Mouse (Mus musculus) hindbrain, embryonic 12.5 days (tissue): ENCODE measurements around the gene Itpr1. TPM values are rescaled to one million over a fixed set of nuclear protein-coding genes. Genes with fewer than 3 reads are reported as not detected.

ENCODE experiments used
- ATAC-seq: fragments of 200-750 bp; cut with Nextera tagmentation; 2 replicates; pipeline ENCODE4 v1.8.0; 2017; ENCODE audit warnings: moderate TSS enrichment; ENCODE audit not compliant: low FRiP score
- H3K27ac ChIP-seq: fragments of 300-500 bp; sonication (generic); 2 replicates; pipeline ENCODE4 v1.5.1; 2016; ENCODE audit warnings: mild to moderate bottlenecking
- H3K27me3 ChIP-seq: fragments of 300-500 bp; sonication (generic); 2 replicates; pipeline ENCODE4 v1.6.1; 2016; ENCODE audit warnings: mild to moderate bottlenecking
- H3K36me3 ChIP-seq: fragments of 300-500 bp; sonication (generic); 2 replicates; pipeline ENCODE4 v1.6.1; 2016; ENCODE audit warnings: mild to moderate bottlenecking
- H3K4me1 ChIP-seq: fragments of 300-500 bp; sonication (generic); 2 replicates; pipeline ENCODE4 v1.6.1; 2016
- H3K4me2 ChIP-seq: fragments of 300-500 bp; sonication (generic); replicated peaks from 2 replicates; pipeline ENCODE4 v1.6.1; 2016; ENCODE audit warnings: mild to moderate bottlenecking
- H3K4me3 ChIP-seq: fragments of 300-500 bp; sonication (generic); 2 replicates; pipeline ENCODE4 v1.5.1; 2016; ENCODE audit warnings: mild to moderate bottlenecking
- H3K9ac ChIP-seq: fragments of 300-500 bp; sonication (generic); 2 replicates; pipeline ENCODE4 v1.6.1; 2016; ENCODE audit warnings: mild to moderate bottlenecking, moderate library complexity
- H3K9me3 ChIP-seq: fragments of 300-500 bp; sonication (generic); replicated peaks from 2 replicates; pipeline ENCODE4 v1.6.1; 2016; ENCODE audit warnings: mild to moderate bottlenecking
- WGBS: fragments of 180-500 bp; shearing (Covaris S2); methylation state at CpG from one replicate; pipeline ENCODE4 v1.1.7; 2016; 5-methylcytosine and 5-hydroxymethylcytosine counted together
- polyA plus RNA-seq: library from polyadenylated mRNA; unstranded; fragments of >200 nt; fragmentation: Nextera tagmentation; extraction: Ambion mirVana; gene quantifications from 2 replicates; pipeline ENCODE4 v1.2.1, GENCODE M21; 2016

Gene Itpr1
- polyA plus RNA-seq, 1 experiment from 2014 or later = 8.2 TPM

DNA sequence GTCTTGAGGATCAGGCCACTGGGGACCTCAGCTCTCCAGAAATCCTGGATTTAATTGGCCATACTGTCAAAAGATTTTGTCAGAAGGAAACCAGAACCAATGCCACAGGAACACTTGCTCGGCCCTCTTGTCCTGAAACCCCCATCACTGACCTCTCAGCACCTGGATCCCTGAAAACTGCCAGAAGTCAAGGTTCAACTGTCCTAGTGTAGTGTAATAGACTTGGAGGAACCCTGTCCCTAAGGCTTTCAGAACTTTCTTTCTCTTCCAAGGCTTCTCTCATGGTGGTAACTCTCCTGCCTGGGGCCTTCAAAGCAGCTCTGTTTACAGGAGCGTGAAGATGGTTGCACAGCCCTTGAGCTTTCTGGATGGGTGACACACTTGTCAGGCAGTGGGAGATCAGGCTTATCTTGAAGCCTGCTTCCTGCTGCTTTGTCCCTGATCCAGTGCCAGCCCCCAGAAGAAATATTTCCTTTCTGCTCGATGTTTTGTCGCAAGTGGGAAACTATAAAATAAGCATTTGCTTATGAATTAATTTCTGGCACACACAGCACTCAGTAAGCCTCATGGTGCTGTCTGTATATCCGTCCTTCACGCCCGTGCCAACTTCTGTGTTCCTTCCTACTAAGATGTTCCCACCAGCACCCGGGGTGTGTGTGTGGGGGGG lies 234.4 kb downstream of the Itpr1 start:
- H3K36me3 ChIP-seq = no peaks in the 10 kb centered on the region
- H3K27me3 ChIP-seq = no peaks in the 10 kb centered on the region
- H3K9me3 ChIP-seq = no peaks in the 10 kb centered on the region
- 77% methylated on average over 8 of the region's 8 CpGs for WGBS
- H3K9ac ChIP-seq = no peak overlapping the region
- ATAC-seq = no peak
- H3K4me1 ChIP-seq = no peaks in the 10 kb centered on the region
- no peak overlapping the region for H3K4me3 ChIP-seq
- no peak overlapping the region for H3K4me2 ChIP-seq
- no peak overlapping the region for H3K27ac ChIP-seq

DNA sequence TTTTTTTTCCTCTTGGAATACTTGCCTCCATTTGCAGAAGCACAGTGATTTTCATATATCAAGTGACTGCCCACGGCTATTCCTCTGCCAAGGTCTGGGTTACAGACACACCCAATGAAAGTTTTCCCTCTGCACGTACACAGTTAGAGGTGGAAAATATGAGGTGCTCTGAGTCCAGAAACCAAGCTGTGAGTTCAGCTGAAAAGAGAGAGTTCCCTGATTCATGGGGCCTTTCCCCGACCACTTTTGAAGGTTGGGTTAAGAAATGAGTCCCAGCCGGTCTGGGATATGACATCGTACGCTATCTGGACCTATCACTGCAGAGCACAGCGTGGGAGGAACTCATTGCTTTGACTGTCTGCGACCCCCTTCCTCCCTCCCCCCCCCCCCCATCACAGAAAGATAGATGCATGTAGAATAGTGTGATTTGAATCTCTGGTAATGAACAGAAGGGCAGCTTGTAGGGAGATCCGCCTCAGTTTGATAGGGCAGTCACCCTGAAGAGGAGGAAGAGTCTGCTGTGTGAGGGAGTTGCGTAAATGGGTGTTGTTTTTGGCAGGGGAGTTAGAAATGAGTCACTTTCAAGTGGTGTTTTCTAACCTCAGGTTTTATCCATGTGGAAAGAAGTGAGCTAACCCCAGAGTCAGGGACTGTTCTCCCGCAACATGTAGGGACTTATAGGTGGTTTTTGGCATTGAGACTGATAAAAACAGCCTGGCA lies 235.3 kb downstream of the Itpr1 start:
- Histone ChIP-seq H3K9me3 (no peaks in the 10 kb centered on the region), H3K9ac (no peak overlapping the region), H3K36me3 (no peaks in the 10 kb centered on the region), H3K4me2 (no peak overlapping the region), H3K27me3 (no peaks in the 10 kb centered on the region), H3K4me3 (no peak overlapping the region), H3K27ac (no peak overlapping the region), H3K4me1 (no peaks in the 10 kb centered on the region)
- no peak; the same call in 1 of the 2 replicates for ATAC-seq
- WGBS = 77% methylated on average over 11 of the region's 11 CpGs

DNA sequence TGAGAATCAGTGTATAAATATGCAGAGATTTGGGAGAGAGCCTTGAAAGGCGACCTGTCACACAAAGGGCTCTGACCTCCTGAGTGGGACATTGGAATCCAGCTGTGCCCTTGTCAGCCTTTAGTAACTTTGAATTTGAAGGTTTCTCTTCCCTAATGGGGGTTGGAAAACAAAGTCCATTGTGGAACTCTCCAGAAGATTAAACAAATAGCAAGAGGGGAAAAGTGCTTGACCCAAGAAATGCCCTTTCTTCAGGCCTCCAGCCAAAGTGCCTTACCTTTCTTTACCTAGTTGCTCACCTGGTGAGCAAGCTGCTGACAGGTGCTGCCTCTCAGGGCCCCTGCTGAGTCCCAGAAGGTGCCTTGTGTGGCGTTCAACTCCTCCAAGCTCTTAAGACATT lies 236.0 kb downstream of the Itpr1 start:
- no peak for ATAC-seq
- H3K4me2 ChIP-seq = no peak overlapping the region
- H3K9ac ChIP-seq = no peak overlapping the region
- 36% methylated on average over 2 of the region's 2 CpGs for WGBS
- H3K4me1 ChIP-seq = peaks cover 2% of the 10 kb centered on the region; the same call in 1 of the 2 replicates
- H3K9me3 ChIP-seq = no peaks in the 10 kb centered on the region
- no peaks in the 10 kb centered on the region for H3K27me3 ChIP-seq
- no peak overlapping the region for H3K4me3 ChIP-seq
- H3K36me3 ChIP-seq = no peaks in the 10 kb centered on the region
- no peak overlapping the region for H3K27ac ChIP-seq

DNA sequence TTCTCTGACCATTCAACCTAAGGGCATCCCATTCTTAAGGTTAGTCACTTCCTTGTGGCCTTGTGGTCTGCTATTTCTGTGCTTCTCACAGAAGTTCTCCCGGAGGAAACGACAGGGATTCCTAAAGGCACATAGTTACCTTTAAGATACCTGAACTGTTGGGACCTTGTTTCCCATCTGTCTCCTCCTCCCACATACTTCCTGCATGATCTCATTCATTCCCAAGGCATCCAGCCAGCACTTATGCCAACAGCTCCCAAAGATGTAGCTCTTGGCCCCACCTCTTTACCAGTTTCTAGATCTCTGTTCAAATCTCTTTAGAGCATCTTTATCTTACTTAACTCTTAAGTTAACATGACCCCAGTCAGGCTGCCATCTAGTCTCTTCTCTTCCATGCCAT lies 238.6 kb downstream of the Itpr1 start:
- 93% methylated on average over 2 of the region's 2 CpGs for WGBS
- Histone ChIP-seq H3K9ac (no peak overlapping the region), H3K27ac (no peak overlapping the region), H3K4me2 (no peak overlapping the region), H3K36me3 (no peaks in the 10 kb centered on the region), H3K4me1 (peaks cover 17% of the 10 kb centered on the region), H3K9me3 (no peaks in the 10 kb centered on the region), H3K27me3 (peaks cover 5% of the 10 kb centered on the region; the same call in 1 of the 2 replicates), H3K4me3 (no peak overlapping the region)
- ATAC-seq = no peak

DNA sequence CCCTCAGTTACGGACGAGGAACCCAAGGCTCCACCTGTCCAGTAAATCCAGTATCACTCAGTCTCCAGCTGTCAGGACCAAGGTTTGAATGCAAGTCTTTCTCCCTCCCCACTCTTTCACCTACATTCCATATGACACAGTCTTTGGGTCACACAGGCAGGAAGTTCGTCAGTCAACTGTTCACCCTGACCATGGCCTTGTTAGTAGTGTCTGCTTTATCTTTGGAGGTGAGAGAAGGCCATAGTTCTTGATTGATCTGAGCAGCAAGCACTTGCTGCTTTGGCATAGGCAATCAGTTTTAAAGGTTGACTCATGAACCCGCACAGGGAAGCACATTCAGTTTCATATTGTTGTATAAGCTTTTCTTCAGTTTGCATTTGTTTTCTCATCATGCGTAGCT lies 240.7 kb downstream of the Itpr1 start:
- Histone ChIP-seq H3K9ac (no peak overlapping the region), H3K4me1 (peaks cover 24% of the 10 kb centered on the region), H3K4me3 (no peak overlapping the region), H3K27me3 (peaks cover 5% of the 10 kb centered on the region; the same call in 1 of the 2 replicates), H3K36me3 (no peaks in the 10 kb centered on the region), H3K27ac (no peak overlapping the region), H3K9me3 (no peaks in the 10 kb centered on the region), H3K4me2 (no peak overlapping the region)
- WGBS = 82% methylated on average over 5 of the region's 5 CpGs
- ATAC-seq = no peak

DNA sequence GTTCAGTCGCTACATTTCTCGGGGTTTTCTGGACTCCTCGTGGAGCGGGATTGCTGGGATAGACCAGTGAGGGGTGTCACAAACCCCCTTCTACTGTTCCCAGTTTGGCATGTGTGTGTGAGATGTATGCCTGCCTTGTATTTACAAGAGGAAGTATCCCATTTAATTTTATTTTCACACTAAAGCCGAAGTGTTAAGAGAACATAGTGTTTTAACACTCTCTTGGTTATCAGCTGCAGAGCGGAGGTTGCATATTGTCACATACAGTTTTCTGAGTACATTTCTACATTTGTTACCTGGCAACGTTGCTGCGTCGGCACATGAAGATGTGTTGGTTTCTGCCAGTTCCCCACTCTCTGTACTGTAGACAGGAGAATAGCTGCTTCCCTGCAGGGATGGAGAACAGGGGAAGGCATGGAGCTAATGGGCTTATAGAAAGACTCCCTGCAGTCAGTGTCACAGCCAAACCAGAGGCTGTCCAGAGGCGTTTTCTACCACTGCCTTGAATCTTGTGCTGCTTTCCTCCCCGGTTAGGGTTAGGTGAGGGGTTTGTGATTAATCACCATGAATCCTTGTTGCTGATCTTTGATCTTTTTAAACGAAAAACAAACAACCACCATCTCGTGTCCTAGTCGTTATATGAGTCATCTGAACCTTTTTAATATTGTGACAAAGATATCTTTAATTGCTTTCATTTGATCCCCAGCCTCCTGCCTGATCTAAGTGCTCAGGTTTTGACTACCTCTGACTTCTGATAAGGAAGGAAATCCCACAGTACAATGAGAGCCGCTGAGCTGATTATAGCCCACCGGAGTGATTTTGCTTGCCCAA lies 241.4 kb downstream of the Itpr1 start:
- Histone ChIP-seq H3K27ac (no peak overlapping the region), H3K4me3 (no peak overlapping the region), H3K9me3 (no peaks in the 10 kb centered on the region), H3K27me3 (peaks cover 5% of the 10 kb centered on the region; the same call in 1 of the 2 replicates), H3K36me3 (no peaks in the 10 kb centered on the region), H3K4me2 (no peak overlapping the region), H3K9ac (no peak overlapping the region), H3K4me1 (peaks cover 24% of the 10 kb centered on the region)
- 72% methylated on average over 16 of the region's 16 CpGs for WGBS
- no peak for ATAC-seq

DNA sequence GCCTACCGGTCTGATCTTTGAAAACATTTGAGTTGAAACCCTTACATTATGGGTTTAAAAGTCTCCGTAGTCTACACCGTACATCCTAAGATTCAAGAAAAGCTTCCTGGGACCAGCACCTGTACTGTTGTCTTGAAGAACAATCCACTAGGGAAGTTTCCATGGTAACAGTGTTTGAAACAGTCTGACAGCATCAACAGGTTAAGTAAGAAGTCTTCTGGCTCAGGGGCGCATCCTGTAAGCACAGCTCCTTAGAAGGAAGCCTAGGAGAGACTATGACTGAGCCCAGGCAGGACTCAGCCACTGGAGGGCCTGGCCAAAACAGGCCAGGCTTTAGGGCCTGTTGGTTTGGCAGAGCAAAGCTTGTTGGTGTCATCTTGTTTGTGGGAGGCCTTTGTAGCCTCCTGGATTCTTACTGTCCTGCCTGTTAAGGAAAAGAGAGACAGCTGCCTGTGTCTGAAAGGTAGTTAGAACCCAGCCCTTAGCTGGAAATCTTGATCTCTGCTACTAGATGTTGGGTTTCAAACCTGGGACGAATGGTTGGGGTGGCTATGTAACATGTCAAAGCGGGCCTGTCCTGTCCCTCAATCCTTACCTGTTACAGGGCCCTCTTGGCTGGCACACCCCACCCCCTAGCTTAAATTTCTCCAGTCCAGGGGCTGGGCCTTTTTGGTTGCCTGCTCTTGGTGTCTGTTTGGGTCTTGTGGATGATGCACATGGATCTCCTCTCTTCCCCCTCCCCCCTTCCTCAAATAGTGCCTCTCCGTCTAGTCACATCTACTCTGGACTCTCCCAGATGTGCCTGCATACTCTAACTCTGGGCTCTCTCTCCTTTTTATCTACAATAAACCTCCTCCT lies 242.3 kb downstream of the Itpr1 start:
- Histone ChIP-seq H3K9ac (no peak overlapping the region), H3K36me3 (no peaks in the 10 kb centered on the region), H3K9me3 (no peaks in the 10 kb centered on the region), H3K4me3 (no peak overlapping the region), H3K27me3 (peaks cover 5% of the 10 kb centered on the region; the same call in 1 of the 2 replicates), H3K4me2 (no peak overlapping the region), H3K4me1 (peaks cover 24% of the 10 kb centered on the region), H3K27ac (no peak overlapping the region; the same call in 1 of the 2 replicates)
- ATAC-seq = no peak
- WGBS = 86% methylated on average over 7 of the region's 7 CpGs

DNA sequence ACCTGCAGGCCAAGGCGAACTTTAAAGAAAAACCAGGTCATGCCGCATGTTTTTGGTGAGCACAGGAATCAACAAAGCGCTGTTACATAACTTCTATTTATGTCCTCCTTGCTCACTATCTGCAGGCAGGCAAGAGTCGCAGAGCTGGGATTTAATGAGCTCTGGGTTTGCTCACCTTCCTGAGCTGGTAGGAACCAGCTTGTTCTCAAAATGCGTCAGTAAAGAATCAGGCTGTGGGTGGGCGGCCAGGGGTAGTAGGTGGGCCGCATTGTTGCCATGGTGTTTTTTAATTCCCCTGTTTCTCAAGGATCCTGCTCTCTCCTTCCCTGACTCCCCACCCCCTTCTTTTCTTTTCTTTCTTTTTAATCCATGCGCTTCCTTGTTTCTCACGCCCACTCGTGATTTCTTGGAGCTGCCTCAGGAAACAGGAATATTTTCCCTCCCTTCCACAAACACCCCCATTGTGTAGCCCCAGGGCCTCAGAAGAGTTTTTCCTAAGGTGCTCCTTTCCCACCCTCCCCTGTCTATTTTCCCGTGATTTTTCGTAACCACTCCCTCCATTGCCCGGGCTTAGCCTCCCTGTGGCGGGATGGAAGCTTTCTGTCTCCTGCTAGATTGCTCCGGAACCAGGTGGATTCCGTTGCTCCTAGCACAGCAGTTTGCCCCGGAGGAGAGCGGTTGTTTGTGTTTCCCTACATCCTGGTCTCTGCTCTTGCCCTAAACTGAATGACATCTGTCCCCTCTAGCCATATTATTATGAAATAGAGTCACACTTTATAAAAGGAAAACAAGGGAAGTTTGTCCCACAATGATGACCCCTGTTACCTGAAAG lies 243.6 kb downstream of the Itpr1 start:
- Histone ChIP-seq H3K36me3 (no peaks in the 10 kb centered on the region), H3K9ac (no peak overlapping the region), H3K4me2 (peak overlapping the region; percentile 47), H3K27me3 (peaks cover 5% of the 10 kb centered on the region; the same call in 1 of the 2 replicates), H3K4me1 (peaks cover 24% of the 10 kb centered on the region), H3K4me3 (0 out of 2 replicates have a peak overlapping the region, but pooled peaks have one; percentile 3), H3K9me3 (no peaks in the 10 kb centered on the region), H3K27ac (no peak overlapping the region)
- WGBS = 10% methylated on average over 18 of the region's 18 CpGs
- peak; percentile 35 for ATAC-seq

DNA sequence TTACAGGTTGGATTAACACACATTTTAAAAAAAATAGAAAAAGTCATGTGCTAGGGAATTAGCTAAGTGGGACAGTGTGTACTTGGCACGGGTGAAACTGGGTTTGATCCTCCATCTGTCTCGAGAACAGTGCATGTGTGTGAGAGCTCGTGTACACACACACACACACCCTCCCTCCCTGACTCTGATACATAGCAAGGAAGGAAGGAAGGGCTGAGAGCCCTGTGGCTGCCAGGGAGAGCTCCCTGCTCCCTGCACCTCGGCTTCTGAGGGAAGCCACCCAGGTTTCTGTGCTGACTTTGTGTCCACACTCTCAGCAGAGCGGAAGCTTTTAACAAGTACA lies 244.1 kb downstream of the Itpr1 start:
- WGBS = 11% methylated on average over 5 of the region's 5 CpGs

DNA sequence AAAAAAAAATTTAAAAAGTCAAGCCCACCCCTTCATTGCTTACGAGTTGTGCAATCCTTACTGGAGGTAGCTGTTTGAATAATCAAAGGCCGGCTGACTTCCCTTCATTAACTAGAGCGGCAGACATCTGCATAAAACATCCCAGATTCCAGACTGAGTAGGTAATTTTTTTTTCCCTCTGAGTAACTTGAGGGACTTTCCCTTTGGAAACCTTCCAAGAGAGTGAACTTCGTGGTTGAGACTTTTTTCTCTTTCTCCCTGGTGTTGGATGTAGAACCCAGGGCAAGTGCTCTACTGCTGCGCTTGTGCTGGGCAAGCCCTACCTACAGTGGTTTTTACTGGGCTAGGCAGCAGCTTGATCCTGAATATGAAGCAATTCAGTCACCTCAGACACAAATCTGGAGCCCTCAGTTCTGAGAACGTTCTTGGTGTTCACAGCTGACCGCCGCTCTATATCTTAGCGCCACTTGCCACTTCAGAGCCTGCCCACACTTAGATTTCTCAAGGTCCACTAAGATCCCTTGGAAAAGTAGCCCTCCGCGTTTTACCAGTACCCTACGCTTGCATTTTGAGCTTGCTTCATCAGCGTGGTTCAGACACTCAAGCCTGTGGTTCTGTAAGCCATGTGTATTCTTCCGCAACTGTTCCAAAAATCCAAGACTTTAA lies 244.8 kb downstream of the Itpr1 start:
- no peaks in the 10 kb centered on the region for H3K36me3 ChIP-seq
- H3K27me3 ChIP-seq = peaks cover 5% of the 10 kb centered on the region; the same call in 1 of the 2 replicates
- H3K4me2 ChIP-seq = no peak overlapping the region; the same call in 1 of the 2 replicates
- H3K9me3 ChIP-seq = no peaks in the 10 kb centered on the region
- no peak for ATAC-seq
- peaks cover 24% of the 10 kb centered on the region for H3K4me1 ChIP-seq
- 57% methylated on average over 14 of the region's 14 CpGs for WGBS
- H3K4me3 ChIP-seq = no peak overlapping the region
- H3K27ac ChIP-seq = peak overlapping the region; percentile 48; the same call in 1 of the 2 replicates
- H3K9ac ChIP-seq = no peak overlapping the region

More for the DNA sequence above, 244.1 kb downstream of the Itpr1 start:
- H3K9me3 ChIP-seq = no peaks in the 10 kb centered on the region
- no peak overlapping the region for H3K9ac ChIP-seq
- H3K4me2 ChIP-seq = peak overlapping the region; percentile 47; the same call in 1 of the 2 replicates
- H3K36me3 ChIP-seq = no peaks in the 10 kb centered on the region
- ATAC-seq = no peak; the same call in 1 of the 2 replicates
- peaks cover 24% of the 10 kb centered on the region for H3K4me1 ChIP-seq
- peaks cover 5% of the 10 kb centered on the region; the same call in 1 of the 2 replicates for H3K27me3 ChIP-seq
- 0 out of 2 replicates have a peak overlapping the region, but pooled peaks have one; percentile 35 for H3K27ac ChIP-seq
- H3K4me3 ChIP-seq = no peak overlapping the region
